Mouse (Mus musculus) gastrocnemius, postnatal 10 days (tissue): Measurements from ENCODE around the gene Rhd. TPM values are rescaled to one million over a fixed set of nuclear protein-coding genes. Genes with fewer than 3 reads are reported as not detected.
A peak's percentile ranks its signal among the peaks of the same experiment; 100 is the strongest.
"Not testable (repeated sequence)": the region's sequence is repeated elsewhere in the genome, so short reads cannot be mapped to it uniquely, and the experiment has no call there.

Experiments used
- DNase-seq: peaks from one replicate; pipeline ENCODE4 v3.0.0; 2021; ENCODE audit warnings: mixed read lengths
- long read RNA-seq, 2 experiments: library from polyadenylated mRNA; stranded (forward); transcript quantifications; one replicate each; pipeline ENCODE4 v2.0.0; 2021
- total RNA-seq, 2 experiments: library from RNA; stranded (reverse); gene quantifications; 2 replicates each; pipeline ENCODE4 v1.2.3; 2021

Rhd gene
- total RNA-seq = 1 to 10 TPM in 1 of 2 experiments, under 1 TPM in 1; 0.26 to 1.4 TPM
- long read RNA-seq, experiment 1, partial matches to known transcripts = 0 of 4 reads
- long read RNA-seq, experiment 1, other reads (novel, unspliced or antisense) = 0 of 4 reads
- long read RNA-seq, experiment 2 = 0 reads

- DNase-seq = no peak
These were observed at the start of gene Rhd for GRCm38 (mm10) chr4:134863937-134864729. Gene Rhd (plus strand): TSS chr4:134864536.

- DNase-seq = no peak
These were observed 46.6 kb upstream of the Rhd start for GRCm38 (mm10) chr4:134817706-134818105.

- no peak for DNase-seq
These were observed 43.3 kb upstream of the Rhd start for GRCm38 (mm10) chr4:134821061-134821460.

- DNase-seq = no peak
These were observed 40.8 kb upstream of the Rhd start for GRCm38 (mm10) chr4:134823560-134823959.

- DNase-seq = not testable (repeated sequence)
These were observed 38.5 kb upstream of the Rhd start for GRCm38 (mm10) chr4:134825864-134826263.

GRCm38 (mm10) chr4:134826348-134826747 lies 38.0 kb upstream of the Rhd start:
- DNase-seq = no peak

GRCm38 (mm10) chr4:134827806-134828205 lies 36.5 kb upstream of the Rhd start:
- DNase-seq = no peak

- no peak for DNase-seq
These were observed 32.4 kb upstream of the Rhd start for GRCm38 (mm10) chr4:134831934-134832333.

GRCm38 (mm10) chr4:134835486-134835885 lies 28.9 kb upstream of the Rhd start:
- DNase-seq = no peak

GRCm38 (mm10) chr4:134838221-134838620 lies 26.1 kb upstream of the Rhd start:
- no peak for DNase-seq

- not testable (repeated sequence) for DNase-seq
These were observed 25.6 kb upstream of the Rhd start for GRCm38 (mm10) chr4:134838706-134839105.

GRCm38 (mm10) chr4:134840231-134840630 lies 24.1 kb upstream of the Rhd start:
- no peak for DNase-seq

GRCm38 (mm10) chr4:134843566-134843965 lies 20.8 kb upstream of the Rhd start:
- no peak for DNase-seq

- no peak for DNase-seq
These were observed 16.7 kb upstream of the Rhd start for GRCm38 (mm10) chr4:134847587-134847986.

- no peak for DNase-seq
These were observed 13.8 kb upstream of the Rhd start for GRCm38 (mm10) chr4:134850551-134850950.

- no peak for DNase-seq
These were observed 13.1 kb upstream of the Rhd start for GRCm38 (mm10) chr4:134851236-134851635.

- DNase-seq = no peak
These were observed 12.5 kb upstream of the Rhd start for GRCm38 (mm10) chr4:134851876-134852275.

- peak; percentile 36 for DNase-seq
These were observed 11.7 kb upstream of the Rhd start for GRCm38 (mm10) chr4:134852438-134853255.

GRCm38 (mm10) chr4:134853259-134853636 lies 11.1 kb upstream of the Rhd start, which contains the start of gene Maco1:
Gene Maco1 (minus strand): TSS chr4:134853345.
- DNase-seq = peak; percentile 98

GRCm38 (mm10) chr4:134853637-134854485 lies 10.5 kb upstream of the Rhd start:
- peak; percentile 95 for DNase-seq

GRCm38 (mm10) chr4:134855371-134855770 lies 9.0 kb upstream of the Rhd start:
- no peak for DNase-seq

- no peak for DNase-seq
These were observed 8.3 kb upstream of the Rhd start for GRCm38 (mm10) chr4:134856056-134856455.
